8 mouse cellular contexts compared by ENCODE assay signal in the genomic region with DNA sequence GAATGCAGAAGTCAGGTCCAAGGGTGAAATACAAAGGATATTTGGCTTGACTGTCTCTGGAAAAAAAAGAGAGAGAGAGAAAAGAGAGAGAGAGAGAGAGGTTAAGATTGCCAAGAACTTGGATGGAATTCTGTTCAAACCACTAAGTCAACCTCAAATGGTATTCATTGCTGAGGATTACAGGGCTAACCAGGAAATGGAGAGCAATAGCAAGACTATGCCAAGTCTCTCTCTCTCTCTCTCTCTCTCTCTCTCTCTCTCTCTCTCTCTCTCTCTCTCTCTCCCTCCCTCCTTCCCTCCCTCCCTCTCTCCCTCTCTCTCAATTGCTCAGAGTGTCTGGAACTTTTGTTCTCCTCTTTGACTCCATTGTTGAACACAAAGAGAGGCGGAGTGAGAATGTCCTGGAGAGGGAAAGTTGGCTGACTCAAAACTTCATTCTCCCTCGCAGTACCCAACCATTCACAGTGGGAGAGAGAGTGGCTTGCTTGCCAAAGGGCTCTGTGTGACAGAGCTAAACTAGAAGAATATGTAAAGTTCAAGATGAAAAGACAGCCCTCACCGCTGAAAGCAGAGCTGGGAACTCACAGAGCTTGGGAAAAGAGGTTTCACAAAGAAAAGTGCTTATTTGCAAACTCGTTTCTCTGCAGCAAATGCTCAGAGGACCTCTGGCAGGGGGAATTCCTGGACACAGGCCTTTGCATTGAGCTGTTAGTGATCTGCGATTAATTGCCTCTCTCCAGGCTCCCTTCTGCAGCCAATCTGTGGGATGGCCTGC.
DNase-seq lines count a peak whose midpoint lies in the region; ATAC-seq lines count a peak whose summit lies in the region.

No protein-coding gene starts in this region.

- no peak for DNase-seq in lung, postnatal 14 days
- DNase-seq in left cerebral cortex, postnatal 10 days (ENCODE audit: extremely low spot score in 1 of 2, low spot score in 2 of 2): peak; percentile 20 to 36
- no peak for DNase-seq in spleen, postnatal 4 days (ENCODE audit: low spot score in 2 of 2)
- no peak for DNase-seq in ovary, postnatal 10 days (ENCODE audit: low spot score)
- no peak for DNase-seq in ovary, adult 18-20 months (ENCODE audit: low spot score)

- H3K4me1 ChIP-seq in lung, embryonic 16.5 days (replicated peaks; ENCODE audit: control insufficient read depth, insufficient read depth, low read length): peaks cover 3% of the 10 kb centered on the region; the same call in 1 of the 2 replicates
- peaks cover 20% of the 10 kb centered on the region for H3K4me1 ChIP-seq in forebrain, embryonic 12.5 days
- peaks cover 19% of the 10 kb centered on the region for H3K4me1 ChIP-seq in neural tube, embryonic 13.5 days (replicated peaks)

- ATAC-seq in lung, embryonic 16.5 days (ENCODE audit: low read depth): peak; percentile 72
- ATAC-seq in forebrain, embryonic 12.5 days (ENCODE audit: low FRiP score): peak; percentile 59; the same call in 1 of the 2 replicates
- peak; percentile 90 for ATAC-seq in neural tube, embryonic 13.5 days (ENCODE audit: low read depth)

- H3K9ac ChIP-seq in lung, embryonic 16.5 days (ENCODE audit: low read length): no peak overlapping the region
- no peak overlapping the region for H3K9ac ChIP-seq in forebrain, embryonic 12.5 days
- no peak overlapping the region for H3K9ac ChIP-seq in neural tube, embryonic 13.5 days

- no peak overlapping the region for H3K4me3 ChIP-seq in lung, embryonic 16.5 days (ENCODE audit: low read length)
- H3K4me3 ChIP-seq in forebrain, embryonic 12.5 days (replicated peaks): no peak overlapping the region
- no peak overlapping the region for H3K4me3 ChIP-seq in neural tube, embryonic 13.5 days

- H3K36me3 ChIP-seq in lung, embryonic 16.5 days (ENCODE audit: control insufficient read depth, insufficient read depth, low read length): no peaks in the 10 kb centered on the region
- no peaks in the 10 kb centered on the region for H3K36me3 ChIP-seq in forebrain, embryonic 12.5 days (replicated peaks)
- H3K36me3 ChIP-seq in neural tube, embryonic 13.5 days: no peaks in the 10 kb centered on the region

- no peaks in the 10 kb centered on the region for H3K27me3 ChIP-seq in lung, embryonic 16.5 days (ENCODE audit: control insufficient read depth, insufficient read depth, low read depth, low read length)
- peaks cover 7% of the 10 kb centered on the region; the same call in 1 of the 2 replicates for H3K27me3 ChIP-seq in forebrain, embryonic 12.5 days
- no peaks in the 10 kb centered on the region for H3K27me3 ChIP-seq in neural tube, embryonic 13.5 days

- H3K4me2 ChIP-seq in lung, embryonic 16.5 days (ENCODE audit: low read depth, low read length): no peak overlapping the region
- no peak overlapping the region; the same call in 1 of the 2 replicates for H3K4me2 ChIP-seq in forebrain, embryonic 12.5 days
- H3K4me2 ChIP-seq in neural tube, embryonic 13.5 days: no peak overlapping the region

- 21% methylated on average over 5 of the region's 5 CpGs for WGBS in lung, embryonic 16.5 days
- WGBS in forebrain, embryonic 12.5 days: 8% methylated on average over 5 of the region's 5 CpGs
- 8% methylated on average over 5 of the region's 5 CpGs for WGBS in neural tube, embryonic 13.5 days

- intact Hi-C loops in left cerebral cortex, postnatal 10 days (cut with DNase I): no loop called here

- peak overlapping the region; percentile 53 for H3K27ac ChIP-seq in lung, embryonic 16.5 days (ENCODE audit: low read length)
- peak overlapping the region; percentile 71 for H3K27ac ChIP-seq in forebrain, embryonic 12.5 days
- peak overlapping the region; percentile 67 for H3K27ac ChIP-seq in neural tube, embryonic 13.5 days (replicated peaks)

- no peaks in the 10 kb centered on the region for H3K9me3 ChIP-seq in lung, embryonic 16.5 days (ENCODE audit: control insufficient read depth, low read length)
- H3K9me3 ChIP-seq in forebrain, embryonic 12.5 days: no peaks in the 10 kb centered on the region
- no peaks in the 10 kb centered on the region for H3K9me3 ChIP-seq in neural tube, embryonic 13.5 days

Comparison
In these comparisons a context has a peak if more than half of its experiments do, and no peak if none do; other contexts are left out.
1. DNase-seq: peak in left cerebral cortex, postnatal 10 days (2 of 2); none in lung, postnatal 14 days (single experiment), spleen, postnatal 4 days (0 of 2), ovary, postnatal 10 days (single experiment) and ovary, adult 18-20 months (single experiment).
2. Peak in every context shown above with its lines, with median percentiles within 50 percentile points of each other: ATAC-seq and H3K27ac ChIP-seq.